Mouse (Mus musculus): Measurements from ENCODE around the gene Ttc28.

GRCm38 (mm10) chr5:110976721-110977120, 97.1 kb downstream of the Ttc28 start:
- TF ChIP-seq CTCF (IDR thresholded peaks at IDR 0.05) (no peak), EP300 (IDR thresholded peaks at IDR 0.05) (no peak)

Data from lung, postnatal 0 days (tissue).